Mouse (Mus musculus): ENCODE data around the gene Bcl3.
A peak's percentile ranks its signal among the peaks of the same experiment; 100 is the strongest.
"Not testable (repeated sequence)": the region's sequence is repeated elsewhere in the genome, so short reads cannot be mapped to it uniquely, and the experiment has no call there.

The Bcl3 gene

GRCm38 (mm10) chr7:19802995-19803394 is 19.6 kb downstream of the Bcl3 start:
- DNase-seq (ENCODE audit: low spot score), result peak; percentile 69

DNA sequence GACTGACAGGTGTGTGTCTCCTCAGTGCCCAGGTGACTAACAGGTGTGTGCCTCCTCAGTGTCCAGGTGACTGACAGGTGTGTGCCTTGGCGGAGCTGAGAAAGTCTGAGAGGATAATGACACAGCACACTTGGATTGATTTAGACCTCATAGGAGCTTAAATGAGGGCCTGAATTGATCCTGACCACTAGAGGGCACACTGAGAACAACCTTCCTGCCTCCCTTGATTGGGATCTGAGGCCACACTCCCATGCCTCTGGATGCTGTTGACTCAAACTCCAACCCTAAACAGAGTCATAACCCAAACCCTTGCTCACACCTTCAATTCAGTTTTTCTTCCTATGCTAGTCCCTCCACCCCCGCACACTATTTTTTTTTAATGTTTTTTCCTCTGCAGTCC is 21.8 kb downstream of the Bcl3 start:
- no peak for DNase-seq (ENCODE audit: low spot score)

GRCm38 (mm10) chr7:19796697-19797588 is 25.6 kb downstream of the Bcl3 start, which contains the start of gene Cblc:
TSS of gene Cblc (minus strand) at chr7:19796809.
- DNase-seq (ENCODE audit: low spot score), result peak; percentile 83

DNA sequence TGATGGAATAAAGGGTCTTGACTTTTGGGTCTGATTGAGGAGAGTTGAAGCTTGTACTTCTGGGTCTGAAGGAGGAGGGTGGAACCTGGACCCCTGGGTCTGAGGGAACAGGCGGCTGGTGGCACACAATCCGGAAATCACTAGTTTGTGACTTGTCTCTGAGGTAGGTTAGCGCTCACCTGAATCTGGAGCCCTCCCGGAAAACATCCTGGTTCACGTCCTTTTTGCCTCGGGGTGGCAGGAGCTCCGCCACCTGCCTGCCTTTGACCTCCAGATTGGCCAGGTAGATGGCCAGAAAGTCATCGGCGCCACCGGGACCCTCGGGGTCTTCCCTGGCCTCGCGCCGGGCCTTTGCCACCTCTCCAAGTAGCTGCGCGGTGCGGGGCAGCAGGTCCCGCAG is 26.3 kb downstream of the Bcl3 start:
- no peak for DNase-seq (ENCODE audit: low spot score)

GRCm38 (mm10) chr7:19795236-19795635 is 27.3 kb downstream of the Bcl3 start:
- DNase-seq (ENCODE audit: low spot score), result no peak

DNA sequence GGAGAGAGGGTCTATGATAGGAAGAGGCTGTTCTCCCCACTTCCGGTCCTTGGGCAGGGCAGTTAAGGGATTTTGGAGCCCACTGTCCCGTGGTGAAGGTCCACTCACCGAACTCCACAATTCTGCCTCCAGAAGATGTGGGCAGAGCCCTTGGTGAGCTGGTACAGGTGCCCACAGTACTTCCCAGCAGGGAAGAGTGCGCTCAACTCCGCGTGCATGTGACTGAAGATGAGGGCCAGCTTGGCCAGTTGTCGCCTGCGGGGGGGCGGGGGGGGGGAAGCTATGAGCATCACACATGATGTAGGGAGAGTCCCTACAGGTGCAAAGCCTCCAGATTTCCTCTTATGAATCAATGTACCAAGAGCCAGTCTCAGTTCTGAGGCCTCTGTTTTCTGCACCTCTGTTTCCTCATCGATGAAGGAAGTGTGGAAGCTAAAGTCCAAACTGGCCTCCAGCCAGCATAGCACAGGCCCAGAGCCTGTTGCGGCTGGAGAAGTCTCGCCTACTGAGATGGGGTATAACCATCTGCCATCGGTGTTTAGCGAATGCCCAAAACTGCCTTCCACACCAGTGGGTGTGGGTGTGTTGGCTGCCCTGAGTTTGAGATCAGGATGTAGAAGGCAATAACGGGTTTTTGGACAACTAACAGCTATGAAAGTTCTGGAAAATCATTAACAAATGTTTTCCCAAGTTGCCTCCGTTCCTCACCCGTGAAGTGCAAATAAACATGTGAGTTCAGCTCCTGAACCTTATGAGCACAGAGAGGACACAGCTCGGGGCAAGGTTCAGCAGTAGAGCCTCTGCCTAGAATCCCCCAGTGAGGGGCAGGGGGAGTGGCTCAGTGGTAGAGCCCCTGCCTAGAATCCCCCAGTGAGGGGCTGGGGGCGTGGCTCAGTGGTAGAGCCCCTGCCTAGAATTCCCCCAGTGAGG is 29.6 kb downstream of the Bcl3 start:
- DNase-seq (ENCODE audit: low spot score), result no peak

DNA sequence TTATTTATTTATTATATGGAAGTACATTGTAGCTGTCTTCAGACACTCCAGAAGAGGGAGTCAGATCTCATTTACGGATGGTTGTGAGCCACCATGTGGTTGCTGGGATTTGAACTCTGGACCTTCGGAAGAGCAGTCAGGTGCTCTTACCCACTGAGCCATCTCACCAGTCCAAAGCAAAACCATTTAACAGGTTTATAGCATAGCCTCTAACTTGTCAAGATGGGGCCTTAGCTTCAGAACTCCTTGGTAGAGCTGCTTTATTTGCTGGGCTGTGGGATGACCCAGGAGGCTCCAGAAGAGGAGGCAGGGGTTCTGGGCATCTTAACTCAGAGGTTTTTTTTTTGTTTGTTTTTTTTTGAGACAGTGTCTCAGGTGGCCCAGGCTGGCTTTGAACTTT is 31.1 kb downstream of the Bcl3 start:
- DNase-seq (ENCODE audit: low spot score), result not testable (repeated sequence)

DNA sequence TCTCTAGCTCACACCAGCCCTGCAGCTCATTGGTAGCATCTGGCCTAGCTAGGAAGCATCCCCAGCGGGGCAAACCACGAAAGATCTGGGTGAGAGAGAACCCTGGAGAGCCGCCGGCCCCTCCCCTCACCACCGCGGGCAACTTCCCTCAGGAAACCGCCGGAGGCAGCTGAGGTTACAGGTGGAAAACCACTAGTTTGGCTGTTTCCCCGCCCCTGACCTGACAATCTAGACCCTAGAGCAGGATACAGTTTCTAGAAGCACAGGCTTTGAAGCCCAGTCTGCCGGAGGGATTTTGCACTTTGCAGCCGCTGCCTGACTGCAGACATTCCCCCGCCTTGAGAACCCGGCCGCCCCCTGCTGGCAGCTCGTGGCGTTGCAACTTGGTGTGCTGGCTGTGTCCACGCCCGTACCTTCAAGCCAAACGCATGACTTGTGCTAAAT is 32.6 kb downstream of the Bcl3 start:
- DNase-seq (ENCODE audit: low spot score), result peak; percentile 89

- no peak for DNase-seq (ENCODE audit: low spot score)
Measured at GRCm38 (mm10) chr7:19785874-19786458, 36.6 kb downstream of the Bcl3 start.

DNA sequence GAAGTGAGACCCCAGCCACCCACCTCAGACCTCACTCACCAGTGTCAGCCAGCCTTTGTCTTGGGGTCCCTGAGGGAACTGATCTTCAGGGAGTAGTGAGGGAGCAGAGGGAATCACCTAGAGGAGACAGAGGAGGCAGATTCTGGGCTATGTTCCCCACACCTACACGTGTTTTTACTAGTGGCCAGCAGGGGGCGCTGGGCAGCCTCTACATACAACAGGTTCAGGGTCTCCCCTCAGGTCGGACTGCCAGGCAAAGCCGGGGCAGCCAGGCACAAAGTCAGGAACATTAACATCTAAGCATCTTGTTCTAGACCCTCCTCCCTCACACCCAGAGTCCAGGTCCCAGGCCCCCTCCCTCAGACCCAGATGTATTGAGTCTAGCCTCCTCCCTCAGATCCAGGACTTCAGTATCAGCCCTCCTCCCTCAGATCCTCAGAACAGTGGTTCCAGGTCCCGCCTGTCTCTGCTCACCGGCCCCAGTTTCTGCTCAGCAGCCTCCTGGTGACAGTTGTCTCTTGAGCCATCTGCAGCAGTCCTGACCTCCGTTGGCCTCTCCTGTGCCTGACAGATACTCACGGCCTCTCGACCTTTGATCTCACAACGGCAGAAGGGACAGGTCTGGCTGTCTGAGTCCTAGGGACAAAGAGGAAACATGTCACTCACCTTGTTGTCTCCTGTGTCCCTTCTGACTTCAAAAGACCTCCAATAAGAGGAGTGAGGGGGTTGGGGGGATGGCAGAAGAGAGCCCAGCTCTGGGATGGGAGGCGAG is 37.6 kb downstream of the Bcl3 start:
- DNase-seq (ENCODE audit: low spot score), result no peak

DNA sequence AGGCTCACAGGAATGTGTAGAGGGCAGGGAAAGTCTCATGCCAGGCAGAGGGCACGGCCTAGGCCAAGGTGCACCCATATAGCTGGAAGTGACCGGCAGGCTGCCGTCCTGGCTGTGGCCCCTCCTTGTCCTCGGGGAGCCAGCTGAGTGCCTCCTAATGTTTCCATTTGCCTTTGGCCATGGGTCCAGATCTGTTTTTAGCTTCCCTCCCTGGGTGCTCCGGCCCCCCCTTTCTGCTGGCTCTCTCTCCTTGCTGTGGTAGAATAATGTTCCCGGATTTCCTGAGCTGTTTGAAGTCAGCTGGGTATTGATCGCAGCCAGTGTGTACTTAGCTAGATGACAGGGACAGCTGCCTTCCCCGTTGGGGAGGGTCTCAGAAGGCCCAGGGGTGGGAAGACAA is 38.9 kb downstream of the Bcl3 start:
- DNase-seq (ENCODE audit: low spot score), result no peak

GRCm38 (mm10) chr7:19782645-19783044 is 39.9 kb downstream of the Bcl3 start:
- no peak for DNase-seq (ENCODE audit: low spot score)

- DNase-seq (ENCODE audit: low spot score), result no peak
Measured at GRCm38 (mm10) chr7:19781741-19782140, 40.8 kb downstream of the Bcl3 start.

DNA sequence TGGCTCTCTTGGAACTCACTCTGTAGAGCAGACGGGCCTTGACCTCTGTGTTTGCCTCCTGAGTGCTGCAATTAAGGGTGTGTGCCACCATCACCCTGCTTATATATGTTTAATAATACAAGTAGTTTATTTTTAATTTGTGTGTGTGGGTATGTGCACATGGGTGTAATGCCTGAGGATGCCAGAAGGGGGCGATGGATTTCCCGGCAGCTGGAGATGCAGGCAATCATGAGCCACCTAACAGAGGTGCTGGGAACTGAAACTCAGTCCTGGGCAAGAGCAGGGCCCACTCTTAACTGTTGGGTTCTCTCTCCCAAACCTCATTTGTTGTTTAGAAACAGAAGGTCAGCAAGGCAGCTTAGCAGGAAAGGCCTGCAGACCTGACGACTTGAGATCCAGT is 42.7 kb downstream of the Bcl3 start:
- DNase-seq (ENCODE audit: low spot score), result no peak

DNA sequence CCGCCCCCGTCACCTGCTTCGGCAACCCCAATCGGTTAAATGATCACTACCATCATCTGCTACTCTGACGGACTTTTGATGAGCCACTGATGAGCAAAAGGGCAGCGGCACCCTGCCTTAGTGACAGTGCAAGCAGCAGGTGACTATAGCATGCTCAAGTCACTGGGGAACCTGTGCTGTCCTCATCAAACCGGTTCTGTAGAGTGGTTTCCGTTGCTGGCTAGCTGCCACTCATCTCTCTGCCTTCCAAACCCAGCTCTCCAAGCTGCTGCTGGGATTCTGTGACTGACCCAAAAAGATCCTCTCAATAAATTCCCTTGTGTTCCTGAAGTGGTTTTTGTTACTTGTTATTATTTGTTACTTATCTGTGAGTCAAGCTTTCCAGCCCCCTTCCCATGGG is 43.9 kb downstream of the Bcl3 start:
- no peak for DNase-seq (ENCODE audit: low spot score)

- no peak for DNase-seq (ENCODE audit: low spot score)
Measured at GRCm38 (mm10) chr7:19777049-19777723, 45.4 kb downstream of the Bcl3 start.

DNA sequence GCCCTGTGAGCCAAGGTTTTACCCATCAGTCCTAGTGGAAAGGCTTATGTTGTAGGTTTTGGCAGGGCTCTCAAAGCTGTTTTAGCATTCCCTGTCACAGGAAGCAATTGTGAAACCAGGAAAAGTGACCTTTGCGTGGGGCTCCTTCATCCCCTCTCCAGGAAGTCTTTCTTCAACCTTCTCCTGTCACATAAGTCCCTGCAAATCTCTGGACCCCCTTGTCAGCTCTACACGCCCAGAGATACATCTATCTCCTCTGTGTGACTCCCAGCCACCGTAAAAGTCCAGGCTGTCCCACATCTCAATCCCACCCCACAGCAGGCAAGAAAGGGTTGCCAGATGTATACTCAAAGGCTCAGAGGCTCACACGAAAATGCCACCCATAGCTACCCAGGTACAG is 50.9 kb downstream of the Bcl3 start:
- no peak for DNase-seq (ENCODE audit: low spot score)

DNA sequence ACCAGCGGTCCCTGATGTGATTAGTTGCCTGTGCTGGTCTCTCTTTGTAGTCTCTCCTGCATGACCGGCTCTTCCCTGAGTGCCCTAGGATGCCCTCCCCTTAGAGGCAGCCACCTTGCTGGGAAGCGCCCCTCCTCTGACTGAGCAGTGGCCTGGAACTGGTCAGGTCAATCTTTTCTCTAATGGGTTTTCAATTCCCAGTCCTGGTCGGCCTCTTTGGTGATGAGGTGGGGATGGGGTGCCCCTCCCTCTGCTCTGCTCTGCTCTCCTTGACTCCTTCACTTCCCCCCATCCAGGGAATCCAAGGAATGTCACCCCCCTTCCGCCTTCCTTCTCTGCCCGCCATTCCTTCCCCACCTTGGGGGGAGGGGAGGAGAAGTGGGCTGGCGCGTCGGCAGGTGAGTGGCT is 51.6 kb downstream of the Bcl3 start, which contains the start of gene Bcam:
Bcam (minus strand) TSS at position 33 of the 408 bp plus-strand sequence.
- no peak for DNase-seq (ENCODE audit: low spot score)

GRCm38 (mm10) chr7:19770375-19770754 is 52.2 kb downstream of the Bcl3 start:
- DNase-seq (ENCODE audit: low spot score), result peak; percentile 88

DNA sequence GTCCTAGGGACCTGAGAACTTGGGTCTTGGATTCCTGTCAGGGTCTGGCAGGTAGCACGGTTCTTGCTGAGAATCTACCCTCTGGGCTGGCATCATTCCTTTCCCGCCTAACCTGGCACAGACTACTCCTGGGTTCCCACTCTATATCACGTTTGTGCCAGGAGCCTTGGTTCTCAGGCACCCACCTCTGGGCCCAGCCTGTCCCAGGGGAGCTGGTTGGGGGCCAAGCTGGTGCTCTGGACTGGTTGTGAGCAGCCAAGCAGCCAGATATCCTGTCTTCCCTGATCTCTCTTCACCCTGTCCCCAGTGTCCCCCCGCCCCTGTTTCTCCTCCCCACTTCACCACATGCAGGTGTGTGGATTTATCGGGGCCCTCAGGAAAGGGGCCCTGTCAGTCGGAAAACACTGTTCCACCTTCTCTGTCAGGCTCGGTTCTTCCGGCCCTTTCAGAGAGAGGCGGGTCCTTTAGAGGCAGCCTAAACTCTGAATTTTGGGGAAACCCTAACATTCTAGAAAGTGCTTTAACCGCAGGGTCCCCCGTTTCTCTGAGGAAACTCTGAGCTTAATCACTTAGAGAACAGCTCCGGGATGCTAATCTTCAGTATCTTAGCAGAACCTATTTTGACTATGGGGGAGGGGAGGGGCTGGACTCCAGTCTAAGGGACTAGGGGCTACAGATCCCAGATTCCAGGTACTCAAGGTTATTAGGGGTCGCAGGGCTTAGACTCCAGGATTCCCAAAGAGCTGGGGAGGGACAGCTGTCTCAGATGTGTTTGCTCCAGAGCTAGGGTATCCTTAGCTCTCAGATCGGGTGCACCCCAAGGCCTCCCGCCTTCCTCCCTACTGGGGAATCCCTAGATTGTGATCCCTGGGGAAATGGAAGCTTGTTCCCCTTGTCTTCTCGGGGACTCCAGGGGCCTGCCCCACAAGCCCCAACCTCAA is 52.9 kb downstream of the Bcl3 start:
- no peak for DNase-seq (ENCODE audit: low spot score)

Data from ovary, postnatal 36 days (tissue).